Mouse (Mus musculus): Measurements from ENCODE around the gene Ttc38. TPM values are rescaled to one million over a fixed set of nuclear protein-coding genes. Genes with fewer than 3 reads are reported as not detected.
A peak's percentile ranks its signal among the peaks of the same experiment; 100 is the strongest.

Ttc38 gene
- total and polyA plus RNA-seq, 2 experiments from 2014 or later: 3.3 to 5.1 TPM

DNA sequence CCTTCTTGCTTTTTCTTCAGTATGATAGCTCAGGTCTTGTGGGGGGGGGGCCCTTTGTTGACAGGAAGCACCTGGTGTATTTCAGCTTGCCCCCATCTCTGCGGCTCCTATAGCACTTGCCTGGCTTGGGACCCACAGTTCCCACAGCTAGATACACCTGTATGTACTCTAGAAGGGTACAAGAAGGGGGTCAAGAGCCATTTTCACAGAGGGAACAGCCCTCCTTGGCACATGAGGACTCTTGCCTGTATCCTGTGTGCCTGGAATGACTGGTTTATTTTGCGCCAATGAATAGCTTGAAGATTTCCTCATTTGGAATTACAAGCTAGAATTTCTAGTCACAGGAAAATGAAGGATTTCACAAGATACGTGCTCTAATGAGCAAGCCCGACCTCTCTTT, 40.7 kb upstream of the Ttc38 start:
- WGBS: 89% methylated on average over 4 of the region's 4 CpGs
- no peak overlapping the region for H3K27ac ChIP-seq (ENCODE audit: low read depth, low read length)
- H3K9me3 ChIP-seq (ENCODE audit: low read length): no peaks in the 10 kb centered on the region
- no peak overlapping the region for H3K9ac ChIP-seq
- H3K4me2 ChIP-seq (ENCODE audit: low read depth): no peak overlapping the region
- no peaks in the 10 kb centered on the region for H3K4me1 ChIP-seq (ENCODE audit: insufficient read depth)
- no peaks in the 10 kb centered on the region for H3K27me3 ChIP-seq (ENCODE audit: insufficient read depth, low read length)
- H3K4me3 ChIP-seq (ENCODE audit: low read depth, low read length): no peak overlapping the region
- no peak for DNase-seq
- no peaks in the 10 kb centered on the region for H3K36me3 ChIP-seq (ENCODE audit: insufficient read depth)
- TF ChIP-seq CTCF (IDR thresholded peaks at IDR 0.05; ENCODE audit: low read depth): no peak
- no peak for ATAC-seq

DNA sequence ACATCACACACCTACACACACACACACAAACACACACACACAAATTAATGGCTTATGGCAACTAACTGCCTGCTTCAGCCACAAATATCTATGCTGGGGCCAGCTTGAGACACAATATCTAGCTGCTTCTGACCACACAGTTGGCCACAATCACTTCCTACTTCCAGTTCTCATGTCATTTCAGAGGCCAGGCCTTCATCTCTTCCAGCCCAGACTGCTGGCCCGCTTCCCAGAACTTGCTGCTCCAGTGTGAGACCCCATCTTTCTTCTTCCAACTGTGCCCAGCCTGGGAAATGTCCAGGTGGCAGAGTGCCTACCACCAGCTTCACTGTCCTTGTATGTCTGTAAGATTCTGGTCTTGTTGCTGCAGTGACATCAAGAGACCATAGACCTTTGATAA, 39.3 kb upstream of the Ttc38 start:
- no peak overlapping the region for H3K27ac ChIP-seq (ENCODE audit: low read depth, low read length)
- no peak overlapping the region for H3K9ac ChIP-seq
- H3K4me2 ChIP-seq (ENCODE audit: low read depth): no peak overlapping the region
- H3K4me1 ChIP-seq (ENCODE audit: insufficient read depth): no peaks in the 10 kb centered on the region
- DNase-seq: peak; percentile 55
- no peaks in the 10 kb centered on the region for H3K27me3 ChIP-seq (ENCODE audit: insufficient read depth, low read length)
- 58% methylated on average over 1 of the region's 1 CpGs for WGBS
- H3K4me3 ChIP-seq (ENCODE audit: low read depth, low read length): no peak overlapping the region
- no peak for TF ChIP-seq CTCF (IDR thresholded peaks at IDR 0.05; ENCODE audit: low read depth)
- no peak; the same call in 1 of the 2 replicates for ATAC-seq
- H3K36me3 ChIP-seq (ENCODE audit: insufficient read depth): no peaks in the 10 kb centered on the region
- no peaks in the 10 kb centered on the region for H3K9me3 ChIP-seq (ENCODE audit: low read length)

GRCm38 (mm10) chr15:85795516-85795915, 36.6 kb upstream of the Ttc38 start:
- ATAC-seq (no peak), DNase-seq (no peak)
- WGBS: 83% methylated on average over 6 of the region's 6 CpGs
- Histone ChIP-seq H3K4me2 (ENCODE audit: low read depth) (no peak overlapping the region), H3K4me3 (ENCODE audit: low read depth, low read length) (no peak overlapping the region), H3K9ac (no peak overlapping the region), H3K36me3 (ENCODE audit: insufficient read depth) (no peaks in the 10 kb centered on the region), H3K9me3 (ENCODE audit: low read length) (no peaks in the 10 kb centered on the region), H3K4me1 (ENCODE audit: insufficient read depth) (no peaks in the 10 kb centered on the region), H3K27me3 (ENCODE audit: insufficient read depth, low read length) (no peaks in the 10 kb centered on the region), H3K27ac (ENCODE audit: low read depth, low read length) (no peak overlapping the region)
- no peak for TF ChIP-seq CTCF (IDR thresholded peaks at IDR 0.05; ENCODE audit: low read depth)

DNA sequence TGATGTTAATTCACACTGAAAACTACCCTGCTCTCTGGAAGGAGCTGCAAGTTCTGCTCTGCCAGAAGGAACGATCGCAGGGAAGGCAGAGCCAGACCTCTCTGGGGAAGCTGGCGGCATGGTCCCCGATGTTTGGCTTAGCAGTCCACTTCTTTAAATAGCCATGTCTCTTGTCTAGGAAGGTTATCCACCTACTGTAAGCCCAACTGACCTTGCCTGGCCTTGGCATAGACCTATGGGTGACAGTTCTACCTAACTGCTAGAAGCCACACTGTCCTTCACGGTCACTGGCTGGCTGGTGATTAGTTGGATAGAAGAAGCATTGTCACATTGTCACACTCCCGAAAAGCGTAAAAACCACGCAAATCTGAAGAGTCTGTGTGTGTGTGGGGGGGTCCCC, 33.4 kb upstream of the Ttc38 start:
- Histone ChIP-seq H3K27me3 (ENCODE audit: insufficient read depth, low read length) (no peaks in the 10 kb centered on the region), H3K27ac (ENCODE audit: low read depth, low read length) (no peak overlapping the region), H3K4me1 (ENCODE audit: insufficient read depth) (no peaks in the 10 kb centered on the region), H3K9ac (no peak overlapping the region), H3K4me2 (ENCODE audit: low read depth) (no peak overlapping the region), H3K9me3 (ENCODE audit: low read length) (no peaks in the 10 kb centered on the region), H3K4me3 (ENCODE audit: low read depth, low read length) (no peak overlapping the region), H3K36me3 (ENCODE audit: insufficient read depth) (no peaks in the 10 kb centered on the region)
- DNase-seq: no peak
- no peak for TF ChIP-seq CTCF (IDR thresholded peaks at IDR 0.05; ENCODE audit: low read depth)
- 93% methylated on average over 8 of the region's 8 CpGs for WGBS
- ATAC-seq: no peak

DNA sequence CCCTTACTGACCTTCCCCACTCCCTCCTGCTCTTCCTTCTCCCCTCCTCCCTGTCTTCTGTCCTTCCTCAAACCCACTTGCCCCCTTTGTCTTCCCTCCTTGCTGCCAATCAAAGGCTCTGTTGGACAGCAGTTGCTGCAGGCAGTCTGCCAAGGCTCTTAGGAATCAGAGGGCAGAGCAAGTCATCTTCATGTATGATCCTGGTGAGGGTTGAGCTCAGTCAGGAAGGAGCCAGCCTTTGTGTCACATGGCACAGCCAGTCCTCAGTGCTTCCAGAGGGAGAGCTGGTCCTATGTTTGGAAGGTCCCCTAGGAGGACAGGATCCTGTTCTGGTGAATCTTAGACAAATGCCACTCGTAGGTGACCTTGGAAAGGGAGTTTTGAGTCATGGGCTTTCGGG, 29.2 kb upstream of the Ttc38 start:
- Histone ChIP-seq H3K36me3 (ENCODE audit: insufficient read depth) (no peaks in the 10 kb centered on the region), H3K9me3 (ENCODE audit: low read length) (no peaks in the 10 kb centered on the region), H3K9ac (no peak overlapping the region), H3K4me1 (ENCODE audit: insufficient read depth) (no peaks in the 10 kb centered on the region), H3K27ac (ENCODE audit: low read depth, low read length) (no peak overlapping the region), H3K27me3 (ENCODE audit: insufficient read depth, low read length) (no peaks in the 10 kb centered on the region), H3K4me3 (ENCODE audit: low read depth, low read length) (no peak overlapping the region), H3K4me2 (ENCODE audit: low read depth) (no peak overlapping the region)
- DNase-seq: no peak
- 85% methylated on average over 2 of the region's 2 CpGs for WGBS
- TF ChIP-seq CTCF (IDR thresholded peaks at IDR 0.05; ENCODE audit: low read depth): no peak
- no peak for ATAC-seq

DNA sequence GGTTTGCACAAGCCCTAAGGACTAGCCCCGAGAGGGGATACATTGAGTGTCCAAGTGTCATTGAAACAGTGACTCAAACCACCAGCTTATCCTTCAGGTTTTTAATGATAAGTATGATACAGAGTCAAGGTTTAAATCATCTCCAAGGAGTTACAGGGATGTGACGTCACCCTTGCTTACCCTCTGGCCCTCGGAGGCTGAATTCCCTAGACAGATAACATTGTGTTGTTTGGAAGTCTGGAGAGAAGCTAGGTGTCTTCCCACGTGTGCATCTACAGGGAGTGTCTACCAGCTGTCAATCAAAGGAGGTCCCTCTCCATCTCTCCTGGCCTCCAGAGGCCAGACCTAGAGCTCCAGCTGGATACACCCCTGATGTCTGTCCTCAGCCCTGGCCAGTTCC, 25.2 kb upstream of the Ttc38 start:
- no peak for ATAC-seq

DNA sequence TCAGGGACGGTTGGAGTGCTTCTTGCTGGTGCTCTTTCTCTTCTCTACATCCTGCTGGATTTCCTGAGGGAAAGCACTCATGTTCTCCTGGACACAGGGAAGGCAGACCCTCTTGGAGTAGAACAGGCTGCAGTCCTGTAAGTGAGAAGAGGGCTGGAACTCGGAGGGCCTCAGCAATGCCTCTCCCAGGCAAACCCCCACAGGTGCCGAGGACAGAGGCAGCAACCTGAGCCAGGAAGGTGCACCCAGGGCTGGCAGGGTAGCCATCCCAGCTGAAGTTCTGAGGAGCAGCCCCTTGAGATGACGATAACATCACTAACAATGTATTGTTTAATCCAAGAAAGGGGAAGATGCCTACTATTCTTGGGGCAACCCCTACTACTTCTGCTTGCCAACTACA, 24.7 kb upstream of the Ttc38 start:
- no peak overlapping the region for H3K27ac ChIP-seq (ENCODE audit: low read depth, low read length)
- 86% methylated on average over 4 of the region's 4 CpGs for WGBS
- ATAC-seq (no peak), DNase-seq (no peak)
- TF ChIP-seq CTCF (IDR thresholded peaks at IDR 0.05; ENCODE audit: low read depth): no peak
- no peaks in the 10 kb centered on the region for H3K36me3 ChIP-seq (ENCODE audit: insufficient read depth)
- H3K4me1 ChIP-seq (ENCODE audit: insufficient read depth): peaks cover 7% of the 10 kb centered on the region; the same call in 1 of the 2 replicates
- no peak overlapping the region for H3K4me2 ChIP-seq (ENCODE audit: low read depth)
- H3K9ac ChIP-seq: no peak overlapping the region
- no peaks in the 10 kb centered on the region for H3K27me3 ChIP-seq (ENCODE audit: insufficient read depth, low read length)
- H3K4me3 ChIP-seq (ENCODE audit: low read depth, low read length): no peak overlapping the region
- no peaks in the 10 kb centered on the region for H3K9me3 ChIP-seq (ENCODE audit: low read length)

More for the DNA sequence above, 25.2 kb upstream of the Ttc38 start:
- no peak for TF ChIP-seq CTCF (IDR thresholded peaks at IDR 0.05; ENCODE audit: low read depth)
- Histone ChIP-seq H3K4me2 (ENCODE audit: low read depth) (no peak overlapping the region), H3K27me3 (ENCODE audit: insufficient read depth, low read length) (no peaks in the 10 kb centered on the region), H3K4me1 (ENCODE audit: insufficient read depth) (peaks cover 5% of the 10 kb centered on the region; the same call in 1 of the 2 replicates), H3K27ac (ENCODE audit: low read depth, low read length) (no peak overlapping the region), H3K9me3 (ENCODE audit: low read length) (no peaks in the 10 kb centered on the region), H3K36me3 (ENCODE audit: insufficient read depth) (no peaks in the 10 kb centered on the region), H3K9ac (no peak overlapping the region), H3K4me3 (ENCODE audit: low read depth, low read length) (no peak overlapping the region)
- WGBS: 86% methylated on average over 4 of the region's 4 CpGs
- DNase-seq: no peak

DNA sequence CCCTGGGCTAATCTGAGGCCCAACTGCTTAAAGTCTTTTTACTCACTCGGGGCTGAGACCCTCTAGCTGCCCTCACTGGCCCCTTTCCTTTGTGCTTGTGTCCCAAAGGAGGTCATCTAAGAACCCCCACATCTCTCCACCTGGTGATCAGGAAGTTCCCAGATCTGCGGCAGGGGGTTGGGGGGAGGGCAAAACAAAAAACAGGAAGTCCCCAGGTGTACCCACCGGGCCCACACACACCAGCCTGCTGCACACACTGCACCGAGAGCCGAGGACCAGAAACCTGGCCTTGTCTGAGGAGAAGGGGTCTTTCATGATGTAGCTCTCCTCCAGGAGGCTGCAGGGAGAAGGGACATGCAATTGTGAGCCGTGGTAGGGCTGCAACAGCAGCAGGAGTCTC, 24.1 kb upstream of the Ttc38 start:
- H3K9ac ChIP-seq: no peak overlapping the region
- H3K4me2 ChIP-seq (ENCODE audit: low read depth): no peak overlapping the region
- H3K4me3 ChIP-seq (ENCODE audit: low read depth, low read length): no peak overlapping the region
- no peaks in the 10 kb centered on the region for H3K27me3 ChIP-seq (ENCODE audit: insufficient read depth, low read length)
- WGBS: 81% methylated on average over 6 of the region's 6 CpGs
- no peaks in the 10 kb centered on the region for H3K36me3 ChIP-seq (ENCODE audit: insufficient read depth)
- TF ChIP-seq CTCF (IDR thresholded peaks at IDR 0.05; ENCODE audit: low read depth): no peak
- no peak overlapping the region for H3K27ac ChIP-seq (ENCODE audit: low read depth, low read length)
- peaks cover 7% of the 10 kb centered on the region; the same call in 1 of the 2 replicates for H3K4me1 ChIP-seq (ENCODE audit: insufficient read depth)
- DNase-seq: no peak
- ATAC-seq: no peak
- no peaks in the 10 kb centered on the region for H3K9me3 ChIP-seq (ENCODE audit: low read length)
